Mouse (Mus musculus) hindbrain, embryonic 14.5 days (tissue): ENCODE measurements at regions not wholly inside any gene's neighbourhood (a gene's known extent, or its start where the extent isn't known, plus 50 kb on each side); places are given as distances from the start of the nearest gene placed in this dataset.

ENCODE experiments used
- ATAC-seq: fragments of 200-750 bp; cut with Nextera tagmentation; 2 replicates; pipeline ENCODE4 v1.8.0; 2017; ENCODE audit warnings: moderate number of reproducible peaks, mild to moderate bottlenecking, moderate TSS enrichment, moderate library complexity; ENCODE audit not compliant: low FRiP score
- DNase-seq: peaks from one replicate; pipeline ENCODE4 v3.0.0-alpha.2; 2015; ENCODE audit warnings: low spot score
- H3K27ac ChIP-seq: fragments of 300-500 bp; sonication (generic); 2 replicates; pipeline ENCODE4 v1.5.1; 2014; ENCODE audit warnings: mild to moderate bottlenecking, moderate library complexity
- H3K27me3 ChIP-seq: fragments of 300-500 bp; sonication (generic); 2 replicates; pipeline ENCODE4 v1.6.1; 2014; ENCODE audit warnings: mild to moderate bottlenecking, low read length, mixed read lengths; ENCODE audit not compliant: control insufficient read depth, insufficient read depth
- H3K36me3 ChIP-seq: fragments of 300-500 bp; sonication (generic); replicated peaks from 2 replicates; pipeline ENCODE4 v1.6.1; 2014; ENCODE audit not compliant: control insufficient read depth, insufficient read depth
- H3K4me1 ChIP-seq: fragments of 300-500 bp; sonication (generic); replicated peaks from 2 replicates; pipeline ENCODE4 v1.6.1; 2014; ENCODE audit warnings: antibody characterized with exemption, low read length, mixed read lengths; ENCODE audit not compliant: control insufficient read depth, insufficient read depth
- H3K4me2 ChIP-seq: fragments of 300-500 bp; sonication (generic); replicated peaks from 2 replicates; pipeline ENCODE4 v1.6.1; 2014; ENCODE audit warnings: mild to moderate bottlenecking, moderate library complexity
- H3K4me3 ChIP-seq: fragments of 300-500 bp; sonication (generic); replicated peaks from 2 replicates; pipeline ENCODE4 v1.5.1; 2014; ENCODE audit warnings: mild to moderate bottlenecking, low read length
- H3K9ac ChIP-seq: fragments of 300-500 bp; sonication (generic); 2 replicates; pipeline ENCODE4 v1.6.1; 2014
- H3K9me3 ChIP-seq: fragments of 300-500 bp; sonication (generic); 2 replicates; pipeline ENCODE4 v1.6.1; 2016; ENCODE audit warnings: low read length; ENCODE audit not compliant: control insufficient read depth
- WGBS: fragments of 180-500 bp; shearing (Covaris S2); extraction: QIAGEN DNeasy Blood & Tissue Kit; methylation state at CpG from one replicate; pipeline ENCODE4 v1.1.7; 2014; 5-methylcytosine and 5-hydroxymethylcytosine counted together

- Histone ChIP-seq H3K27me3 (no peaks in the 10 kb centered on the region), H3K9me3 (peaks cover 15% of the 10 kb centered on the region; the same call in 1 of the 2 replicates), H3K4me3 (no peak overlapping the region), H3K27ac (no peak overlapping the region), H3K4me1 (no peaks in the 10 kb centered on the region), H3K4me2 (no peak overlapping the region), H3K36me3 (no peaks in the 10 kb centered on the region), H3K9ac (no peak overlapping the region)
- ATAC-seq: no peak
- no peak for DNase-seq
These were observed 60.6 kb downstream of the Serpinb6d start for GRCm38 (mm10) chr13:33721851-33722250.

DNA sequence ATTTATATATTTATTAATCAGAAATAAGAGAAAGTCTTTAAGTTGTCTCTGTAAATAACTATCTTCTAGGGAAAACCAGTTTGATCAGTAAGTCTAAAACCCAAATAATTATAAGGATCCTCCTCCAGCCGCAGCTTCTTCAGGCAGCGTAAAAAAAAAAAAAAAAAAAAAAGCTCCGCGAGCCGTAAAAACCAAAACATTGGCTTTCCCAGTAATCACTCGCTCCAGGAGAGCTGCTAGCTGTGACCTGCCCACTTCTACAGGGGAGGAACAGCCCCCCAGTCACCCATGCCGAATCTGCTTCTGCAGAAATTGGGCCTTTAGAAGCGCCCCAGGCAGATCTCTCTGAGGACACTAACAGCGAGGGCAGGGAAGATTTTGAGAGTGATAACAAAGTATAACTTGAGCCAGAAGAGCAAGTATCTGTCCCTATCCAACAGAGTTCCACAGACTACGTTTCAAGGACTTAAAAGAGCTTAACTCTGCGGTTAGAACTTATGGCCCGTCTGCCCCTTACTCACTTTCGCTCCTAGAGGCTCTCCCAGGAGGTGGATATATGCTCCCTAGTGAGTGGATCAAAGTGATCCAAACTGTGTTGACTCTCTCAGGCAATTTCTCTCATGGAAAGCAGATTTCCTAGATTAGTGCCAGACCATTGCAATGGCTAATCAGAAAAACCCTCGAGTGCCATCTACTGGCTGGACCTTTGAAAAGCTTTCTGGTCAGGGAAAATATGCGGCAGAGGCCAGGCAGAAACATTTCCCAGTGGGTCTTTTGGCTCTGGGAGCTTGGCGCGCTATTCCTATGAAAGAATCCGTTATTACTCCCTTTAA lies 80.7 kb downstream of the Serpinb6e start:
- Histone ChIP-seq H3K4me2 (no peak overlapping the region), H3K27me3 (no peaks in the 10 kb centered on the region), H3K9me3 (0 out of 2 replicates have a peak, but pooled peaks cover 3% of the 10 kb centered on the region), H3K9ac (no peak overlapping the region), H3K36me3 (no peaks in the 10 kb centered on the region), H3K27ac (no peak overlapping the region), H3K4me1 (no peaks in the 10 kb centered on the region), H3K4me3 (no peak overlapping the region)
- 58% methylated on average over 18 of the region's 18 CpGs for WGBS
- ATAC-seq (no peak), DNase-seq (peak; percentile 60)

GRCm38 (mm10) chr13:33763295-33763916 lies 79.8 kb downstream of the Serpinb6e start:
- DNase-seq (no peak), ATAC-seq (no peak)
- WGBS: 90% methylated on average over 14 of the region's 14 CpGs
- H3K4me1 ChIP-seq: no peaks in the 10 kb centered on the region
- no peak overlapping the region for H3K4me3 ChIP-seq
- H3K27me3 ChIP-seq: no peaks in the 10 kb centered on the region
- H3K4me2 ChIP-seq: no peak overlapping the region
- H3K9me3 ChIP-seq: 0 out of 2 replicates have a peak, but pooled peaks cover 3% of the 10 kb centered on the region
- no peaks in the 10 kb centered on the region for H3K36me3 ChIP-seq
- no peak overlapping the region for H3K27ac ChIP-seq
- H3K9ac ChIP-seq: no peak overlapping the region
